Mouse (Mus musculus) thymus, postnatal 36 days (tissue): Measurements from ENCODE around the gene Gm7714.
"Not testable (repeated sequence)": the region's sequence is repeated elsewhere in the genome, so short reads cannot be mapped to it uniquely, and the experiment has no call there.

Experiments used
- DNase-seq, 2 experiments: peaks; one replicate each; pipeline ENCODE4 v3.0.0; 2022; ENCODE audit warnings: mixed read lengths in 2 of 2

The Gm7714 gene

GRCm38 (mm10) chr5:88268619-88269018 lies at the start of gene Gm7714:
Gm7714 (plus strand) TSS chr5:88268919.
- no peak for DNase-seq

GRCm38 (mm10) chr5:88256475-88256874 lies 12.2 kb upstream of the Gm7714 start:
- DNase-seq: no peak

- not testable (repeated sequence) for DNase-seq
Measured at GRCm38 (mm10) chr5:88311307-88311706, 42.6 kb downstream of the Gm7714 start.

- DNase-seq: no peak
Measured at GRCm38 (mm10) chr5:88317012-88317411, 48.3 kb downstream of the Gm7714 start, which contains the start of gene Prol1. Prol1 (plus strand) TSS chr5:88317312.
